Mouse (Mus musculus) MEL-GATA-1-ER (cell line): ENCODE results near the gene Card19.
A peak's percentile ranks its signal among the peaks of the same experiment; 100 is the strongest.

Experiments used
- DNase-seq: peaks from one replicate; pipeline ENCODE4 v3.0.0-alpha.2; 2012; ENCODE audit warnings: low read depth; ENCODE audit errors: extremely low read depth

Gene Card19

DNA sequence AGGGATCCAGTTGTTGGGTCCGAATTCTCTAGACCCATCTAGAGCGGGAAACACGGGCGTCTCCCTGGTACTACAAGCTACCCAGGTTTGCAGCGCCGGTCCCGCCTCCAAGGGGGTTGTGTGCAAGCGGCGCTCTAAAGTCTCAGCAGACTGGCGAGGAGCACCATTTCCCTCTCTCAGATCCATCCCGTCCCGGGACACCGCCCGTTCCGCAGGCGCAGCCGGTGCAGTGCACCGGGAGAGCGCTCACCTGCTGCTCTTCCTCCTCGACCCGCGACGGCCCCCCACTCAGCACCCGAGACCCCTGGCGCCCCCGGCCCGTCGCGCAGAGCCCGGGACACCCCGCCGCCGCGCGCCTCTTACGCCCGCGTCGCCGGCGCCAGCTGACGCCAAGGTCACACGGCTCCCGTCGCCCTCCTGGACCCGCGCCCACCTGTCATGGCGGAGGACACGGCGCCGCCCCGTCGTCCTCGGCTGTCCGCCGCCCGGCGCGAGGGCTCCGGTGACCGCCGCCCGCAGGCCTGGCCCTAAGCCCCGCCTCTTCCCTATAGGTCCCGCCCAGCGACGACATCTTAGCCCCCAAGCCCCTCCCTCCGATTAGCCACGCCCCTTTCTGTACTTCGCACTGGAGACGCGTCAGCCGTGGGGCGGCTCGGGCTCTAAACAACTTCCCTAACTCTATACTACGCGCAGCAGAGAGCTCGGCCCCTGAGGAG is at the start of gene Card19:
Gene Card19, minus strand, starts transcription at position 534 of the 716 bp plus-strand sequence.
- peak; percentile 89 for DNase-seq

DNA sequence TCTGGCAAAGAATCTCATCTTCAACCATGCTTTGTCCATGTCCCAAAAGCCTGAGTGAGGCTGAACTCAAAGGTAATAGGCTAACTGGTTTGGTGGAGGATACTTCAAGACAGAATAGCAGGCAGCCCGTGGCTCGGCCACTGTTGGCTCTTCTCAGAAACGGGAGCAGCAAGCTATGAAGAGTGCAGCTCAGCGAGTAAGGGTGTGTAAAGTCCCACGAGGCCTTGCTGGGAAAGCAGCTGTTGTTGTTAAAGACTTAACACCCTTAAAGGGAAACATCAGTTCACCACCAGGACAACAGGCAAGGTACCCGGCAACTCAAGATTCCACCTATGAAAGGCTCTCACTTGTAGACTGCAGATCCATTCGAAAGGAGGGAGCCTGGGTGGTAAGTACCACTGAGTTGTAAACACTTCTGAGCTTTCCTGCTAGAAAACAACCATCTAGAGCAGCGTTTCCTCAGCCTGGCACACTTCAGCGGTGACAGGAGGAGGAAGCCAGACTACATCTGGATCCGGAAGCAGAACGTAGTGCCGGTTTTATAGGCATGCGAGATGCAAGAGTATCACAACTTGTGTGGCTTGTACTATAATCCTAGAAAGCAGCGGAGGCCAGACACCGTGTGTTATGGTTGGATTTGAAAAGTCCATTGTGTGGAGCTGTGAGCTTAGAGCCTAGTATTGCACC is 44.3 kb upstream of the Card19 start:
- DNase-seq = no peak

DNA sequence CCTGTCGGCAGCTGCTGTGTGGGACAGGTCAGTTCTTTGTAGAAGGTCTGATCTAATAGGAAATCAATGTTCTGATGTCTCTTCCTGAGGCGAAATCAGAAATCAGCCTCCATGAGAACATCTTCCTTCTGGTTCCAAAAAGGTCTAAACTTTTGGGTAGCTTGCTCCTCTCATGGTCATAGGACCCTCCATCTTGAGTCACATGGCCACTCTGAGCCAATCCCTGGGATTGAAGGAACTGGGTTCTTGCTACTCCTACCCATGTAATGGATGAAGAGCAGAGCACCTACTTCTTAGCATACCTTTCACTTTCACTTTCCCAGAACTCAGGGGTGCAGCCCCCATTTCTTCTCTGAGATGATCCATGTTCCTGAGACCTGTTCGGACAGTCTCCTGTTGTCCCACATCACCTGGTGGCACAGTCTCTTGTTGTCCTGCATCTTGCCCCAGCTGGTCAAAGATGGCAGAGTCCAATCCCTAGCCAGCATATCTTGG is 42.0 kb upstream of the Card19 start:
- DNase-seq = no peak

DNA sequence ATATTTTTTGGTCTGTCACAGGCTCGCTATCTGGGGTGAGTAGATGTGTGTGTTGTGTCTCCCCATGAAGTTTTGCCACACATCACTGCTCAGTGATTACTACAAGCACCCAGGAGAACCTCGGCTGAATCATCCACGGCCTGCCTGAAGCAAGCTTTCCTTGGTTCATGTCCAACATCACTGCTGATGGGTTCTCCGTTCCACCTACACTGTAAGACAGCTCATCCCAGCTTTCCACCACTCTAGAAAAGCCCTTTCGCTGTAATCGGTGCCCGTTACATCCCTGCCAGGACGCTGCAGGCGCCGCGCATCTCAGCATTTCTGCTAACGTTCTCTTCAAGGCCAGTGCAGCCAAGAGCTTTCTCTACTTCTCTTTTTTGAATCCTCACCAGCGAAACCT is 36.9 kb upstream of the Card19 start:
- DNase-seq = no peak

DNA sequence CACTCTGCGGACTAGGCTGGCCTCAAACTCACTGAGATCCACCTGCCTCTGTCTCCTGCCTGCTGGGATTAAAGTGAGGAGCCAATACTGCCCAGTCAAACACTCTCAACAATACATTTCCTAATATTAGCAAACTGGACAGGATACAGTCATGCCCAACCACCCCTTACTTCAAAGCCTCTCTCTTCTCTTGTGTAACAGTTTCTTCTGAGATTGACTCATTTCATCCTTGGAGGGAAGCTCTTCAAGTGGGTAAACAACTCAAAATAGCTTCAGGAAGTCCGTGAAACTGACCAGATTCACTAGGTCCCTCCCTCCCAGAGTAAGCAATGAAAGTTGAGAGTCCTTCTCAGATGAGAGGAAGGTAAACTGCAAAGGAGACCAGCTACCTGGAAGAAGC is 36.3 kb upstream of the Card19 start:
- DNase-seq = no peak

DNA sequence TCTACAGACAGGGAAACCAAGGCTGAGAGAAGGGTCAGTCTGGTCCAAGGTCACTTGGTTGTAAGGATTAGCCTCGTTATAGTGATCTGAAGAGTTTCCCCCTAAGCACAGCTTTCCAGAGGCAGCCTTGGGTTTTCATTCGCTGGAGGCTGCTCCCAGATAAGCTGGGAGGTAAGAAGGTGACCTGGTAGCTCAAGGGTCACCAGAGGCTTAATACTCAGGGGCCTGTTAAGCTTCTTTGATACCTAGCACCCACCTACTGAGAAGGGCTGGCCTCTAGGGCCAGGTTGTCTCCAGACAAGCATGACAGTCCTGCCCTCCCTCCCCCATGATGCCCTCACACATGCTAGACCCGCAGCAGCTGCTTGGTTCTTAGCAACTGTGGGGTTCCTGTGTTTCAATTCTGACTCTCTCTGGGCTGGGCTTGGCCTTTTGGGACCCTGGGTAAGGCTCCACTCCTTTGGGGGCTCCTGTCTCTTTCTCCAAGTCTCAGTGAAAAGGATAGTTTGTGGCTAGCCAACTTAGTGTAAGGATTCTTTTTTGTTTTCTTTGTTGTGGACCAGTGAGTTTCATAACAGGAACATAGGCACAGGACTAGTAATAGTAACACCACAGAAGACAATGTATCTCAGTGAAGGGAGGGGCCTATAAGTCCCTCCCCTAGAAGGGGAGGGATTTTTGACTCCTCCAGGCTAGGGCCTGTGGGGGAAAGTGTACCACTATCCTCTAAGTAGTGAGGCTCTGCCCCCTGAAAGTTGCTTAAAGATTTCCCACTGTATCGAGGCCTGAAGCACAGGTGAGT is 35.1 kb upstream of the Card19 start:
- DNase-seq = no peak

DNA sequence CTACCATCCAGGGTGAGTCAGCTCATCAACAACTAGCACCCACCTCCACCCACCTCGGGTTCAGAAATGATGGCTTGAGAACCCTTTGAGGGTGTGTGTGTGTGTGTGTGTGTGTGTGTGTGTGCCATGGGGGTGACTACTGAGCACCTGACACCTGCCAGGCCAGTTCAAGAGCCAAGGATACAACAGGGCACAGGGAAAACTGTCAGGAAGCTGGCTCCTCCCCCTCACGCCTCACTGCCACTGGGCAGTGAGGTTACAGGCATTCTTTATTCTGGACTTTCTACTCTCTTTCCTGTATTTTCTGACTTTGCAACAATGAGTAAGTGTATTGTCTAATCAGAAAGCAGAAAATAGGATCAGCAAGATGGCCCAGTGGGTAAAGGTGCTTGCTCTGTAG is 33.8 kb upstream of the Card19 start:
- DNase-seq = no peak

DNA sequence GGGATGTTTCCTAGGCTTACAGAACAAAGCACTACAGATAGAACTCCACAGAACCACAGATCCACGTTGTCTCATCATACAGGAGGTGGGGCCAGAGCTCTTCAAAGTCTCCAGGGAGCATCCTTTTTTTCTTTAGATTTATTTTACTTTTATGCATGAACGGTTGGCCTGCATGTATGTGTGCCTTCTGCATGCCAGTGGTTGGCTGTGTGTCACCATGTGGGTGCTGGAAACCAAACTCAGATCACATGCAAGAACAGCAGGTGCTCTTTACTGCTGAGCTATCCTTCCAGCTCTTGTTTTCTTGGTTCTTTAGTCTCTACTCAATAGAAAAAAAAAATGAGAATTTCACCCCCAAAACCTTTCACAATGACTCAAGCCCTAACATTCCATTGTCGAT is 33.1 kb upstream of the Card19 start:
- DNase-seq = no peak

DNA sequence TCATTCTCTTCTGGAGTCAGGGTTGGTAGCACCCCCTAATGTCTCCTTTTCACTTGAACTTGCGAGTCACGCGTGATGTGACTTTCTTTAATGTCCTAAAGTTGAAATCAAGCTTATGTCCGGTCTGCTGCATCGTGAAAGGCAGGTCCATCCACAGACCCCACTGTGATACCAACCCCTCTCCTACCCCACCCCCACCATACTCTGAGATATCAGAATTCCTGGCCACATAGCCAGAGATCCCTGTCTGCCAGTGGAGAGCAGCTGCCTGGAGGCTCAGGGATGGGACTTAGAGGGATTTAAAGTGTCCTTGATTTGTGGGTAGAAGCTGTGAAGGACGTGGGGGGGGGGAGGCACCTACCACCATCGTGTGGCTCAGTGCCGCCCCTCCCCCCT is 32.6 kb upstream of the Card19 start, which contains the start of gene Susd3:
Gene Susd3, minus strand, starts transcription at position 240 of the 396 bp plus-strand sequence.
- no peak for DNase-seq

DNA sequence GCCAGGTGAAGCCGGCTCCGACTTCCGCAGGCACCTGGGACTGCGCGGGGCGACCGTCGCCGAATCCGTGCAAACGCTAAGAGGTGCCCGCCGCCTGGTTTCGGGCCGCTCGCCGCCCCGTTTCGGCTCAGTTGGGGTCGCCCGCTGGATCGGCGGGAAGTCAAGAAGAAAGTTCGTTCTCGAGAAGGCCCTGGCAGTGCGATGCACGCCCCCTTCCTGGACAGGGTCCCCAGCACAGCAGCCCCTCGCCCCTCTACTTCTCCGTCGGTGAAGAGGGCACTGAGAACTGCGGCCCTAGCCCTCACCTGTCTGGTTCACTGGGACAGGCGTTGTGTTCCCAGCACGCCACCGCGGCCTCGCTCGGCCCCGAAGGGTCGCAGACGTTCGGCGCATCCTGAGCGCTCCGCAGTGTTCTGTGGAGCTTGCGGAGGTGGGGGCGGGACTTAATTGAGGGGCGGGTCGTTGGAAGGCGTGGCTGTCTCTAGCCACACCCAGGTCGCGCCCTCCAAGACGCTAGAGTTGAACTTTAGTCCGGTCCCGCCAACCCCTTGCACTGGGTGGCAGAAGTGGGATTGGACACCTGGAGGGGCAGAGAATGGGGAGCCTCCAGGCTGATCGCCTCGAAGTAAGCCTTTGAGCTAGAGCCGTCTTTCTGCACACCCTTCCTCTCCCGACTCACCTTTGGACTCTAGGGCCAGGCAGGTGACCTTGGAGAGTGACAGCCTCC is 32.1 kb upstream of the Card19 start:
- DNase-seq = no peak

DNA sequence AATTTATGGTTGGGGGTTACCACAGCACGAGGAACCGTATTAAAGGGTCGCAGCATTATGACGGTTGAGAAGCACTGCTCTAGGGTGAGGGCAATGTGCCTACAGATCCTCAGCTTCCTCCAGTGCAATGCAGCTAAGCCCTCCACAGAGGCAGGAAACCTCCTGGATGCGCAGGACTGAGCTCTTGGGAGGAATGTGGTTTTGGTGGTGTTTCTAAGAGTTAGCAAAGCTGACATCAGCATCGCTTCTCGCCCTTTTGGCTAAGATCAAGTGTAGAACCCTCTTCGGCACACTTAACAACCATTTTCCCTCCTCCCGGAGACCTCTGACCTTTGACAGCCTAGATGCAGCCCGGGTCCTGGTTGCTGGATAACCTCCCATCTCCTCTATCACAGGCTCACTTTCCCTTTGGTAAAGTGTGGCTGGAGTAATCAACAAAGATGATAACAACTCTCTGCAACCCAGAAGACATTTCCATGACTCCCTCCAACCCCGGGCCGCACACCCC is 31.4 kb upstream of the Card19 start:
- DNase-seq = no peak

DNA sequence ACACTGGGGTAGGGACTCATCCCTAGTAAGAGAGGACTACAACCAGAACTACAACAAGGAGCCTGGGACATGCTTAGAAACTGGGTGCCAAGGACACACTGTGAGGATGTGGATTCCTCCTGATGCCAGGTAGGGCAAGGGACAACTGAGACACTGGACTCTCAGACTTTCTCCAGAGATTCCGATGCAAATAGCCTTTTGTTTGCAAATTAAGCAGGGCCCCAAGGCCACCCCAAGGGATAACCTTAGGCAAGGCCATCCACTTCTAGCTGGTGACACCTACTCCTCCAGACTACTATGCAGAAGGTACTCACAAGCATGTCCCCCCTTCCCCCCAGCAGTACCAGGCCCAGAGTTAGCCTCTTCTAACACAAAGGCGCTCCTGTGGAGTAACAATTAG is 30.8 kb upstream of the Card19 start:
- DNase-seq = no peak

DNA sequence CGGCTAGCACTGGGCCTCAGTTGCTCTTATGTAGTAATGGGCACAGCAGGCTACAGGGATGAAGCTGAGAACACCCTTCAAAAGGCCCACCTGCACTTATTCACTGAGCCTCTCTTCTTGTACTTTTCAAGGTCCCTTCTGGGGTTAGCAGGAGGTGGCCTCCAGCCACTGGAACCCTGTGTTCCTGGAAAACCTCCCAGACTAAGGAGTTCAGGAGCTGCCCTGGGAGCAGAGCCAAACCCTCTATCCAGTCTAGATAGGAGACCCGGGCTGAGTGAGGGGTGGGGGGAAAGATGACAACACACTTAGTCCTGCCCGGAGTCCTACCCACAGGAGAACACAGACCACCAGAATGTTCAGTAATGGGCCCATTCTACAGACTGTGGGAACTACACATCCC is 30.2 kb upstream of the Card19 start:
- no peak for DNase-seq

DNA sequence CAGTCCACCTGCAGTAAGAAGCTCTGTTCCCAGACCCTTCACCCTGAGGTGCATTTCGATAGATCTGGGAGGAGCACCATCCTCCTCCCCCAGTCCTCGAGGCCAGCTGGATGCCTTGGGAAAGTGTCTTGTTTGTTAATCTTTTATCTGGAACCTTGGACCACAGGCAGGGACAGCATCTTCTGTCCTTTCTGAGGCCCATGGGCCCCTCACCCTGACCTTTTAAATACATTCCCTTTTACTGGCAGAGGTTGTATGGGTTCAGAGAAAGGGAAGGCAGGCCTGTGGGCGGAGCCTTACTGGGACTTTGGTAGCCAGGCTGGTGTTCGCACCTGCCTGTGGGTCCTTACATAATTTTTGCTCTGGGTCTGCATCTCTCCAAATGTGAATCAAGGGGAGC is 29.4 kb upstream of the Card19 start:
- no peak for DNase-seq

DNA sequence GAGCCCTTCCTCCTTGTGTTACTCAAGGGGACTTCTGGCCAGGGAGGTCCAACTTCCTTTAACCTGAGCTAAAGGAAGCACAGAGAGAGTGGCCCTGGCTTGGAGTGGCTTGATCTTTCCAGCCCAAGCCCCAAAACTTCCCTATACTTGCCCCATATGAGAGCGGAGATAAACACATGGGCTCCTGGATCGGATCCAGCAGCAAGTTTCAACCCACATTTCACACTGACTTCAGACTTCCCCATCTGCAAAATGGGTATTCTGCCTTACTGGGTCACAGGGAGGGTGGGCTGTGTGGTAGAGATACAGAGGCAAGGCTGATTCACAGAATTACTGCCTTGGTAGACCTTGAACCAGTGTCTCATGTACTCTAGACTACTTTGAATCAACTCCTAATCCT is 27.7 kb upstream of the Card19 start:
- DNase-seq = peak; percentile 98

DNA sequence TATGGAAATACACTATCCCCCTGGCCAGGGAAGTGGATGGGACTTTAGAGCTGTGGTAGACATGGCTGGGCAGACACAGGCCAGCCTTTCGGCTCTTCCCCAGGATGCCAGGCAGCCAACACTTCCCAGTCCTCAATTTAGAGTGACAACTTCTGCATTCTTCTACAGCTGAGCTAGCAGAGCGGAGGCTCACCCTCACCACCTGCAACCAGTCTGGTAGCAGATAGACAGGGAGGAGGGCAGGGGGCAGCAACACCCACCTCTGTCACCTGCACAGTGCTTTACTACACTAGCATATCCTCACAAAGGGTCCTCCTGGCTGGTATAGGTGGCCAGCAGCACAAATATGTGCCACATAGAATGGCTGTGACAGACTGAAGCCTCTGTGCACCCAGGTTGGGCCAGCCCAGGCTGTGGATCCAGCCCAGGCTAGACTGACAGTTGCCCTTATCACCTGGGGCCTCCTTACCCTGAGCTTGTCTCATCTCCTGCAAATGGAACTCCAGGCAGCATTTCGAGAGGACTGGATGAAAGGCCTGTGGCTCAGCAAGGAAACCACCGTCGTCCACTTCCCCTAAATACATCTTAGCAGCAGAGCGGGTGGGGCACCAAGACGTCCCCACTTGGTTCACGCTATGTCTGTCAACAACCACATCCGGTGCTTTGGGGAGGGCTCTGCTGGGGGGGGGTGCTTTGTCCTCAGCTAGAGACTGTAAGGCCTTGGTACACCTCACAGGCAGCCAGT is 26.7 kb upstream of the Card19 start:
- peak; percentile 100 for DNase-seq

DNA sequence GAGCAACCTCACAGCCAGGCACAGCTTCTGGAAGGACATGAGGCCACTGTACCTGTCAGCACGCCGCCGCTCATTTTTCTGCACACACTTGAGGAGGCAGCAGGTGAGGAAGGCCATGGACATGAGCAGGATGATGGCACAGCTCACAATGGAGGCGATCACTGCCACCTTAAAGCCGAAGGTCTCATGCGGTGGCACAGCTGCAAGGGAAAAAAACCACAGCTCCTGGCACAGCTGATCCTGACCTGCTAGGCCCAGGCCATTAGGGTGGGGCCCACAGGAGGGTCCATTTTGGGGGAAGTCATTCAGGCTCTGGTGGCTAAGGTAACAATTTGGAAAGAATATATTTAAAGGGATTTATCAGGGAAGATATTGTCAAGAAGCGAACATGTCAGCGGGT is 22.9 kb upstream of the Card19 start:
- no peak for DNase-seq

DNA sequence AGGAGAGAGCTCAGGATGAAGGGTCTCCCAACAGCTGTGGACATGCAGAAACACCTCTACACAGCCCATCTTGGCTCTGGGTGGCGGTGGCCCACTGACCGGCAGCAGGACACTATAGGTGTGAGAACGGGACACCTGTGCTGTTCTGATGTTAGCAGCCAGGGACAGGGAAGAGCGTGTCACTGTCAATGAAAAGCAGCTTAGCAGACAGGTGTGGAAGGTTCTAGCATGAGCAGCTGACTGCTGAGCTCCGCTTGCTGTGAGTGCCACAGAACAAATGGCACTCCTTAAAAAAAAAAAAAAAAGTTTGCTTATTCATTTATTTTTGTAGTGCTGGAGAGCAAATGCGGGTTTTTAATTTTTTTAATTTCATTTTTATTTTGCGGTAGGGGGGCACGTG is 21.8 kb upstream of the Card19 start:
- DNase-seq = no peak

DNA sequence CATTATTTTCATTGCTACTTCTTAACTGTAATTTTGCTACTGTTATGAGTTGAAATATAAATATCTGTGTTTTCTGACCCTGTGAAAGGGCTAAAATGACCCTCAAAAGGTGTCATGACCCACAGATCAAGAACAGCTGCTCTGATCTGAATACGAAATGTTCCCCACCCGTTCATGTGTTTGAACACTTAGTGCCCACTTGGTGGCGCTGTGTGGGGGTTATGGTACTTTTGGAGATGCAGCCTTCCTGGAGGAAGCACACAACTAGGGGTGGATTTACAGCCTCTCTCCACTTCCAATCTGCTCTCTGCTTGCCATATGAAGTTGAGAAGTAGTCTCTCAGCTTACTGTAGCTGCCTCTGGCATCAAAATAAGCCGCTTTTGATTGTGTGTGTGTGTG is 18.9 kb upstream of the Card19 start:
- DNase-seq = no peak

DNA sequence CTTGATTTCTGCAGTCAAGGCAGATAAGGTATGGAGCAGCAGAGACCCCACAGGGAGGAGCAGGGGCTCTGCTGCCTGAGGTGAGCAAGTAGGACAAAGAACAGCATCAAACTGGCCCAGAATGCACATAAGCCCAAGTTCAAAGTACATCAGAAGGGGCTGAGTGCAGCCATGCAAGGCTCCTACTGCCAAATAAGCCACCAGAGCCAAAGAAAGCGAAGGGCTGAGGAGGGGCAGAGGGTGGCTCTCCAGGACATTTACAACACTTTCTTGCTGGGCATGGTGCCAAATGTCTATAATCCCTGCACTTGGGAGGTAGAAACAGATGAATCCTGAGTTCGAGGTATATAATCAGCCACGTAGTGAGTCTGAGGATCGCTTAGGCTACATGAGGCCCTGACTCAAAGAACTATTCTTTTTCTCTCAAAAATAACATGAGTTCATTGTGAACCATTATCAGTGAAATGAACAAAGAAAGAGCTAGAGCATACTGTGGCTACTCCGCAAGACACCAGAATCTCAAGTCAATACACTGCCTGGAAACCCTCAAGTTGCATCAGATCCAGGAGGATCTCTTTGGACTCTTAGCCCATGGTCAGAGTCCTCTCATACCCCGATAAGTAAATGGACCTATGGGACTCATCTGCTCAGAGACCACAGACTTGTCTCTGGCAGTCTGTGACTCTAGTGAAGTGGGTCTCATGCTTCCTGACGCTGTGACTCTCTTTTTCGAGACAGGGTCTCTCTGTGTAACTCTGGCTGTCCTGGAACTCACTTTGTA is 18.1 kb upstream of the Card19 start:
- DNase-seq = no peak
